Mouse (Mus musculus) spleen, adult 2 months (tissue): ENCODE measurements around the gene Sntg2.

Source experiments
- CTCF ChIP-seq: fragments of 200-500 bp; IDR thresholded peaks from 2 replicates; pipeline ENCODE4 v1.5.1; 2011; ENCODE audit warnings: mild to moderate bottlenecking, inconsistent platforms; ENCODE audit not compliant: insufficient read depth, insufficient read length, insufficient replicate concordance; ENCODE audit errors: extremely low read depth
- POLR2A ChIP-seq: fragments of 200-500 bp; IDR thresholded peaks from 2 replicates; pipeline ENCODE4 v1.6.1; 2011; ENCODE audit warnings: low read depth, low read length, inconsistent platforms

- TF ChIP-seq CTCF, result no peak
- no peak for TF ChIP-seq POLR2A
Observed at GRCm38 (mm10) chr12:30246286-30246945, 126.8 kb downstream of the Sntg2 start.
